Mouse (Mus musculus): ENCODE measurements around the gene Rgs9. TPM values are rescaled to one million over a fixed set of nuclear protein-coding genes. Genes with fewer than 3 reads are reported as not detected.

Rgs9 gene
- polyA plus RNA-seq, 1 experiment from 2014 or later = 3.8 TPM

- Histone ChIP-seq H3K4me3 (no peak overlapping the region), H3K36me3 (no peaks in the 10 kb centered on the region), H3K4me1 (no peaks in the 10 kb centered on the region), H3K4me2 (replicated peaks) (no peak overlapping the region), H3K9me3 (no peaks in the 10 kb centered on the region), H3K9ac (replicated peaks) (no peak overlapping the region), H3K27ac (replicated peaks) (no peak overlapping the region), H3K27me3 (no peaks in the 10 kb centered on the region)
- 87% methylated on average over 32 of the region's 32 CpGs for WGBS
- ATAC-seq (ENCODE audit: low FRiP score, low read depth) = no peak
Measured at GRCm38 (mm10) chr11:109258941-109259910, 38.7 kb downstream of the Rgs9 start.

GRCm38 (mm10) chr11:109257824-109258223 lies 40.1 kb downstream of the Rgs9 start:
- no peak overlapping the region for H3K4me2 ChIP-seq (replicated peaks)
- 96% methylated on average over 2 of the region's 2 CpGs for WGBS

DNA sequence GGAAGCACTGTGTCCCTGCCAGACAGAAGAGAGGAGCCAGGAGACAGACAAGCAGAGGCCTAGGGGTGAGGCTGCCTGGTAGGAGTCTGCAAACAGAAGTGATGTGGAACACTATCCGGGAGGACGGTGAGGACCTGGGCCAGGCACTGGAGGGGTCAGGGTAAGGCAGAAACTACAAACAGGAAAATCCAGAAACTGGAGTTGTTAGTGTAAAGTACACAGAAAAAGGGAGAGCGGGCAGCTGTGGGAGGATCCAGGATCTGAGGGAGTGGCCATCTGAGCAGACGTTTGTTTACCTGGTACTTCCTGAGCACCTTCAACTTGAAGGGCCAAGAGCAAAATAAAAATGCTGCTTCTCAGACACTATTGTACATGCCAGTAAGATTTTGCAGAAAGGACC lies 42.9 kb downstream of the Rgs9 start:
- H3K36me3 ChIP-seq = no peaks in the 10 kb centered on the region
- H3K9ac ChIP-seq (replicated peaks) = no peak overlapping the region
- H3K27me3 ChIP-seq = no peaks in the 10 kb centered on the region
- peaks cover 5% of the 10 kb centered on the region; the same call in 1 of the 2 replicates for H3K4me1 ChIP-seq
- no peak overlapping the region for H3K27ac ChIP-seq (replicated peaks)
- H3K9me3 ChIP-seq = no peaks in the 10 kb centered on the region
- no peak overlapping the region for H3K4me2 ChIP-seq (replicated peaks)
- ATAC-seq (ENCODE audit: low FRiP score, low read depth) = no peak
- WGBS = 69% methylated on average over 4 of the region's 4 CpGs
- no peak overlapping the region for H3K4me3 ChIP-seq

More at GRCm38 (mm10) chr11:109257824-109258223, 40.1 kb downstream of the Rgs9 start:
- no peaks in the 10 kb centered on the region for H3K9me3 ChIP-seq
- H3K9ac ChIP-seq (replicated peaks) = no peak overlapping the region
- no peaks in the 10 kb centered on the region for H3K27me3 ChIP-seq
- H3K4me1 ChIP-seq = 0 out of 2 replicates have a peak, but pooled peaks cover under 1% of the 10 kb centered on the region
- ATAC-seq (ENCODE audit: low FRiP score, low read depth) = no peak
- no peak overlapping the region for H3K27ac ChIP-seq (replicated peaks)
- no peak overlapping the region for H3K4me3 ChIP-seq
- no peaks in the 10 kb centered on the region for H3K36me3 ChIP-seq

DNA sequence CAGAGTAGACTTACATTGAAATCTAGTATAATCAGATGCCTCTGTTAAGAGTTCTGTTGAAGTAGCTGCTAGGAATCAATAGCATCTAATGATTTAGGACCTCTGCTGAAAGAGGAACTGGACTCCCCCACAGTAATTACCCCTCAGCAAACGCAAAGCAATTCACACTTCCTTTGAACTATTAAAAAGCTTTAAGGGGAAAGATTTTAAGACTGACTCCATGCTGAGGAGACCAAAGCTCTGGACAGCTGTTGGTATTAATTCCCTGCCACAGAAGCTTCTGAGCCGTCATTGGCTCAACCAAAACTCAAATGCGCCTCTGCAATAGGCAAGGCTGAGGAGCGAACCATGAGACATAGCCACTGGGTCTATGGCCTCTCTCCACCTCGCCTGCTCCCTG lies 45.4 kb downstream of the Rgs9 start:
- Histone ChIP-seq H3K36me3 (no peaks in the 10 kb centered on the region), H3K9ac (replicated peaks) (no peak overlapping the region), H3K9me3 (no peaks in the 10 kb centered on the region), H3K27me3 (no peaks in the 10 kb centered on the region), H3K27ac (replicated peaks) (no peak overlapping the region), H3K4me2 (replicated peaks) (no peak overlapping the region), H3K4me1 (peaks cover 5% of the 10 kb centered on the region; the same call in 1 of the 2 replicates), H3K4me3 (no peak overlapping the region)
- WGBS = 52% methylated on average over 5 of the region's 5 CpGs
- ATAC-seq (ENCODE audit: low FRiP score, low read depth) = no peak

DNA sequence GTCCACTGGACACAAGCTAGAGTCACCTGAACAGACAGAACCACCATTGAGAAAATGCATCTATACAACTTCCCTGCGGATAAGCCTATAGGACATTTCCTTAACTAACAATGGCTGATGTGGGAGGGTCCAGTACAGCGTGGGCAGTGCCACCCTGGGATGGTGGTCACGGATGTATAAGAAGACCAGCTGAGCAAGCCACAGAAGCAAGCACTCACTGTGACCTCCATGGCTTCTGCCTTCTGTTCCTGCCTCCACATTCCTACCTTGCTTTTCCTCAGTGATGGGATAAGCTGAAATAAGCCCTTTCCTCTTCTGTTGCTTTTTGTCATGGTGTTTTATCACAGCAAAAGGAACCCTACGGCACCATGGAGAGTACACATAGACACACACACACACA lies 47.4 kb downstream of the Rgs9 start:
- no peak for ATAC-seq (ENCODE audit: low FRiP score, low read depth)
- H3K36me3 ChIP-seq = no peaks in the 10 kb centered on the region
- peaks cover 5% of the 10 kb centered on the region; the same call in 1 of the 2 replicates for H3K4me1 ChIP-seq
- no peak overlapping the region for H3K27ac ChIP-seq (replicated peaks)
- no peaks in the 10 kb centered on the region for H3K9me3 ChIP-seq
- no peak overlapping the region for H3K4me2 ChIP-seq (replicated peaks)
- H3K9ac ChIP-seq (replicated peaks) = no peak overlapping the region
- no peak overlapping the region for H3K4me3 ChIP-seq
- 87% methylated on average over 4 of the region's 4 CpGs for WGBS
- H3K27me3 ChIP-seq = peaks cover 5% of the 10 kb centered on the region; the same call in 1 of the 2 replicates

- Histone ChIP-seq H3K4me2 (replicated peaks) (no peak overlapping the region), H3K27me3 (peaks cover 12% of the 10 kb centered on the region; the same call in 1 of the 2 replicates), H3K9me3 (no peaks in the 10 kb centered on the region), H3K27ac (replicated peaks) (no peak overlapping the region), H3K4me1 (no peaks in the 10 kb centered on the region), H3K4me3 (no peak overlapping the region), H3K36me3 (no peaks in the 10 kb centered on the region), H3K9ac (replicated peaks) (no peak overlapping the region)
- ATAC-seq (ENCODE audit: low FRiP score, low read depth) = no peak
- 80% methylated on average over 3 of the region's 3 CpGs for WGBS
Measured at GRCm38 (mm10) chr11:109246920-109247319, 51.0 kb downstream of the Rgs9 start.

DNA sequence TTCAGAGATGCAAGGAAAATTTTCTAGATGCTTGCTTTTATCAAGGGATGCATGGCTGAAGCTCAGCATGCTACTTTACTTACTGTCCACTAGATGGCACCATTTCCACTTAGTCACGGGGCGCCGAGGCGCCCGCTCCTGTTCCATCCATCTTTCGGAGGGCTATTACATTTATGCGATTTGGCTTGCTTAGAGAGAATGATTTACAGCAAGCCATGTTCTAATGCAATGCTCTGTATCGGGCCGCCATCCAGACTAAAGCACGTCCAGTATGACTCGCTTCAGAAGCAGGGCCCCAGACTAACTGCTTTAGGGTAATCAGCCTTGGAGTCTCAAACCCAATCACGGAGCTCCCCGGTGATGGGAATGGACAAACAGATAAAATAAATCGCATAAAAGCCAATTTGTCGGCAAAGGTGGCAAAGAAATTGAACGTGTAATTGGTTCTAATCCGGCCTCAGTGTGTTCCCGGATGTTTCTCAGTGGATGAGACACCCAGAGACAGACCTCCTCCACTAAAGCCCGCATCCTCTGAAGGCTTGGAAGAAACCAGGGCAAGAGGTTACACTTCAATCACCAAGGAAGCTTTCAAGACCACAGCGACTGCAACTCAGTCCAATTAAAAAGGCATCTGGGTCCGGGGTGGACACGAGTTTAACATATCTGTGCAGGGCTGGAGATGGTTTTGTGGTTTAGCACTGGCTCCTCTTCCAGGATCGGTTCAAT lies 53.1 kb downstream of the Rgs9 start:
- Histone ChIP-seq H3K27me3 (peaks cover 12% of the 10 kb centered on the region; the same call in 1 of the 2 replicates), H3K9ac (replicated peaks) (no peak overlapping the region), H3K9me3 (no peaks in the 10 kb centered on the region), H3K4me2 (replicated peaks) (peak overlapping the region; percentile 22), H3K27ac (replicated peaks) (no peak overlapping the region), H3K36me3 (no peaks in the 10 kb centered on the region), H3K4me3 (no peak overlapping the region), H3K4me1 (no peaks in the 10 kb centered on the region)
- 25% methylated on average over 23 of the region's 23 CpGs for WGBS
- peak; percentile 56 for ATAC-seq (ENCODE audit: low FRiP score, low read depth)

GRCm38 (mm10) chr11:109240126-109240525 lies 57.8 kb downstream of the Rgs9 start:
- Histone ChIP-seq H3K36me3 (no peaks in the 10 kb centered on the region), H3K4me1 (peaks cover 8% of the 10 kb centered on the region; the same call in 1 of the 2 replicates), H3K4me2 (replicated peaks) (no peak overlapping the region), H3K27ac (replicated peaks) (no peak overlapping the region), H3K27me3 (0 out of 2 replicates have a peak, but pooled peaks cover 2% of the 10 kb centered on the region), H3K9me3 (no peaks in the 10 kb centered on the region), H3K4me3 (no peak overlapping the region), H3K9ac (replicated peaks) (no peak overlapping the region)
- ATAC-seq (ENCODE audit: low FRiP score, low read depth) = no peak
- 86% methylated on average over 4 of the region's 4 CpGs for whole genome bisulfite sequencing

- Histone ChIP-seq H3K4me3 (no peak overlapping the region), H3K36me3 (no peaks in the 10 kb centered on the region), H3K4me2 (replicated peaks) (no peak overlapping the region), H3K27me3 (no peaks in the 10 kb centered on the region), H3K4me1 (peaks cover 8% of the 10 kb centered on the region; the same call in 1 of the 2 replicates), H3K9ac (replicated peaks) (no peak overlapping the region), H3K9me3 (no peaks in the 10 kb centered on the region), H3K27ac (replicated peaks) (no peak overlapping the region)
- ATAC-seq (ENCODE audit: low FRiP score, low read depth) = no peak
- WGBS = 87% methylated on average over 6 of the region's 6 CpGs
Measured at GRCm38 (mm10) chr11:109238671-109239070, 59.3 kb downstream of the Rgs9 start.

DNA sequence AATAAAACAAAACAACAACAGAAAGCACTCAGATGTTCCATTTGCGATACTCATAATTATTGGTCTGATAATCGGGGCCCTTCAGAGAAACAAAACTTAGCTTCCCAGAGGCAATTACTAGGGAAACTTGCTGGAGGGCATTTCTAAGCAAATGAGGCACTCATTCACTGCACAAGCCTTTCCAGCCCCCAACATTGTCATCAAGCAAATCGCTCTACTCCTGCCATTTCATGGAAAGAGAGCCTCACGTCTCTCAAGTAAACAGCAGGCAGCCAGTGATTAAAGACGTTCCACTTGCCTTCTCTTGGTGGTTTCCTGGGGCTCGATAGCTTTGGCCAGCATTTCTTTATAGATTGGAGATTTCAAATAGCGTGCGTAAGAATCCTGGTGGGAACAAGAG lies 60.1 kb downstream of the Rgs9 start:
- Histone ChIP-seq H3K27ac (replicated peaks) (peak overlapping the region; percentile 11; the same call in 1 of the 2 replicates), H3K4me2 (replicated peaks) (no peak overlapping the region)

DNA sequence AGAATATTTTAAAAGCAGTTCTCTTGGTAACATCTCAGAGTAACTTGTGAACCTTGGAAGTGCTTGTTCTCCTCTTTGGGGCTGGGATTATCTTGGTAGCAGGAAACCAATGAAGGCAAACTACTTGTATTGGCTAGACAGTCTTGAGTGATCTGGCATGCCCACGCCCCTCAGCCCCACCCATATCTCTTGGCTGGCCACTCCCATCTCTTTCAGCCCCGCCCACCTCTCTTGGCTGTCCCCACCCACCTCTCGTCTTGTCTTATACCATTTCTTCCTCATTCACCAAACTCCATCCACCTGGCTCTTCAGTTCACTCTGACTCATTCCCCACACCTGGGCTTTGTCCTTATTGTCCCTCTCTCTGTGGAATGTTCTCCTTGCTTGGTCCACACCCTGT lies 64.3 kb downstream of the Rgs9 start:
- WGBS = 82% methylated on average over 3 of the region's 3 CpGs
- Histone ChIP-seq H3K27me3 (no peaks in the 10 kb centered on the region), H3K27ac (replicated peaks) (no peak overlapping the region), H3K9ac (replicated peaks) (no peak overlapping the region), H3K36me3 (no peaks in the 10 kb centered on the region), H3K9me3 (no peaks in the 10 kb centered on the region), H3K4me1 (peaks cover 8% of the 10 kb centered on the region; the same call in 1 of the 2 replicates), H3K4me2 (replicated peaks) (no peak overlapping the region), H3K4me3 (no peak overlapping the region)
- ATAC-seq (ENCODE audit: low FRiP score, low read depth) = no peak

More for the DNA sequence above, 60.1 kb downstream of the Rgs9 start:
- H3K4me1 ChIP-seq = peaks cover 8% of the 10 kb centered on the region; the same call in 1 of the 2 replicates
- no peak overlapping the region for H3K9ac ChIP-seq (replicated peaks)
- no peaks in the 10 kb centered on the region for H3K27me3 ChIP-seq
- no peaks in the 10 kb centered on the region for H3K9me3 ChIP-seq
- no peak overlapping the region for H3K4me3 ChIP-seq
- no peaks in the 10 kb centered on the region for H3K36me3 ChIP-seq
- ATAC-seq (ENCODE audit: low FRiP score, low read depth) = no peak
- WGBS = 53% methylated on average over 8 of the region's 8 CpGs

DNA sequence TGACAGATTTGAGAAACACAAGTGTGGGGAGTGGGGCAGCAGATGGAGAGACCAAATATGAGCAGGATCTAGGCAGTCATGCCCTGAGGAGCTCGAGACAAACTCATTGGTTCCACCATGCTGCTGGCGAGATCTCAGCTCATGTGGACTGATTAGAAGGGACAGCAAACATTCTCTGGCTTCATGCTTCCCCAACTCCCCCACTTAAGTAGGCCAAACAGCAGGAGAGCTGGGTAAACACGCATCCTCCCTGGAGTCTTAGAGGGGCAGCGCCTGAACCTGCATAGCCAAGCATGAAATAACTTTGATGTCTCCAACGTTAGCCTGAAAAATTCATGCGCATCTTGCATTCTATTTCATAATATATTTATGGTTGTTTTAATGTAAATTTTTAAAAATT lies 65.1 kb downstream of the Rgs9 start:
- Histone ChIP-seq H3K36me3 (no peaks in the 10 kb centered on the region), H3K9ac (replicated peaks) (no peak overlapping the region), H3K9me3 (no peaks in the 10 kb centered on the region), H3K4me1 (peaks cover 4% of the 10 kb centered on the region; the same call in 1 of the 2 replicates), H3K27ac (replicated peaks) (no peak overlapping the region), H3K4me2 (replicated peaks) (no peak overlapping the region), H3K27me3 (no peaks in the 10 kb centered on the region), H3K4me3 (no peak overlapping the region)
- no peak for ATAC-seq (ENCODE audit: low FRiP score, low read depth)
- 80% methylated on average over 6 of the region's 6 CpGs for WGBS

Measured in midbrain, embryonic 12.5 days (tissue).